Mouse (Mus musculus) mammary gland, adult 2 months (tissue): Measurements from ENCODE around the gene Vmn1r214. TPM values are rescaled to one million over a fixed set of nuclear protein-coding genes. Genes with fewer than 3 reads are reported as not detected.

Experiments used
- polyA plus RNA-seq: library from polyadenylated mRNA; depleted of rRNA; stranded (reverse); fragments of >200 nt; gene quantifications from 2 replicates; pipeline ENCODE4 v1.2.3, GENCODE M21; 2012; ENCODE audit warnings: low replicate concordance; rRNA removed

Vmn1r214 gene
- polyA plus RNA-seq, result not detected in 2 replicates

DNA sequence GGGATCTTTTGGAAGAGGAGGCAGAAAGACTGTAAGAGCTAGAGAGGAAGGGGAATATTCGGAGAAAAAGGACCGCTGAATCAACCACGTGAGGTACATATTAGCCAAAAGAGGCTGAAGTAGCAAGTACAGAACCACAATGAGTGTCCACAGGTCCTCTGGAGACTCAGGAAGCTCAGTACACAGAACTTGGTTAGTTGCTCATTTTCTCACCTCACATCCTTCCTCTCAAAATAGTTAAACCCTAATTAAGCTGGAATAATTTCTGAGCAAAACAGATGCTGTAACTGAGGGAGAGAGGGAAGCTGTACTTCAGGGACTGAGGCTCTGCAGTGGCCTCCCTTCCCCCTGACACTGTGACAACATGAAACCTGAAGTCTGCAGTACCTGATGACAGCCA is at the start of gene Vmn1r214:
Gene Vmn1r214, plus strand, starts transcription at position 301 of the 400 bp plus-strand sequence.

DNA sequence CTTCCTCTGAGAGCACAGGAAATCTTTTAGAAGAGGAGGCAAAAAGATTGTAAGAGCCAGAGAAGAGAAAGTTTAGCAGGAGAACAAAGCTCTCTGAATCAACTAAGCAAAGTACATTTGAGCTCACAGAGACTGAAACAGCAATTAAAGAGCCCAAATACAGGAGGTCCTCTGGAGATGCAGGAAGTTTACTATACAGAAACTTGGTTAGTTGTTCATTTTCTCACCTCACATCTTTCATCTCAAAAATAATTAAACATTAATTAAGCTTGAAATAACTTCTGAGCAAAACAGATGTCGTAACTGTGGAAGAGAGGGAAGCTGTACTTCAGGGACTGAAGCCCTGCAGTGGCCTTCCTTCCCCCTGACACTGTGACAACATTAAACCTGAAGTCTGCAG is 22.9 kb upstream of the Vmn1r214 start, which contains the start of gene Vmn1r213:
Gene Vmn1r213, plus strand, starts transcription at position 301 of the 400 bp plus-strand sequence.

DNA sequence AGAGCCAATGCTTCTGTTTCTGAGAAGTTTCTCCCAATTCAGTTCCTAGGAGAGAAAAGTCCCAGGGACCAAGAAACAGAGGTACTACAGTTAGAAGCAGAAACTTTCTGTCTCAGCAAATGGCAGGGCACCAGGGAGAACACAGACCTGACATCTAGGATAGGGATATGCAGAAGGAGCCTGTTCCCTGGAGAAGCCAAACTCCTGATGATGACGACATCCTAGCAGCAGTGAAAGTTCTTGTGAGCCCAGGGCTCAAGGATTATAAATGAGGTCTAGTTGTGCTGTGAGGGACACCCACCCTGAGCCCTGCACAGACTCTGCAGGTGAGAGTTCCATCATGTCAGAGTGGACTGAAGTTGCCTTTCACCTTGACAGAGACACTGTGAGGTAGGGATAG is 37.5 kb downstream of the Vmn1r214 start, which contains the start of gene Vmn1r215:
Gene Vmn1r215, plus strand, starts transcription at position 301 of the 400 bp plus-strand sequence.

Other genes with a start within 250 kb of the Vmn1r214 start
- gene Vmn1r209, start 220.7 kb upstream of the Vmn1r214 start, polyA plus RNA-seq, result not detected in 2 replicates
- gene Vmn1r210, start 199.1 kb upstream of the Vmn1r214 start, polyA plus RNA-seq, result not detected in 2 replicates
- not detected in 2 replicates for gene Vmn1r211, start 172.9 kb upstream of the Vmn1r214 start, polyA plus RNA-seq
- not detected in 2 replicates for gene Vmn1r212, start 146.2 kb upstream of the Vmn1r214 start, polyA plus RNA-seq
- gene Vmn1r213, start 22.8 kb upstream of the Vmn1r214 start, polyA plus RNA-seq, result not detected in 2 replicates
- gene Vmn1r215, start 37.6 kb downstream of the Vmn1r214 start, polyA plus RNA-seq, result not detected in 2 replicates
- gene Vmn1r217, start 87.8 kb downstream of the Vmn1r214 start, polyA plus RNA-seq, result not detected in 2 replicates
- gene Vmn1r218, start 102.7 kb downstream of the Vmn1r214 start, polyA plus RNA-seq, result not detected in 2 replicates
- gene Vmn1r219, start 128.9 kb downstream of the Vmn1r214 start, polyA plus RNA-seq, result not detected in 2 replicates
- gene Vmn1r220, start 157.6 kb downstream of the Vmn1r214 start, polyA plus RNA-seq, result not detected in 2 replicates
- not detected in 2 replicates for gene Vmn1r221, start 183.7 kb downstream of the Vmn1r214 start, polyA plus RNA-seq
- not detected in 2 replicates for gene Vmn1r222, start 205.5 kb downstream of the Vmn1r214 start, polyA plus RNA-seq
- not detected in 2 replicates for gene Vmn1r223, start 216.7 kb downstream of the Vmn1r214 start, polyA plus RNA-seq